Mouse (Mus musculus) ES-Bruce4 (cell line): Measurements from ENCODE around the gene Sh3rf1.

Experiments
- CTCF ChIP-seq: IDR thresholded peaks from one replicate; pipeline ENCODE4 v1.8.1; 2011; ENCODE audit warnings: low read depth, low read length
- EP300 ChIP-seq: IDR thresholded peaks from 2 replicates; pipeline ENCODE4 v1.6.1; 2011; ENCODE audit warnings: low read depth, low read length; ENCODE audit not compliant: insufficient read depth
- POLR2A ChIP-seq: IDR thresholded peaks from one replicate; pipeline ENCODE4 v1.8.1; 2011; ENCODE audit warnings: low read length; ENCODE audit not compliant: insufficient read depth

DNA sequence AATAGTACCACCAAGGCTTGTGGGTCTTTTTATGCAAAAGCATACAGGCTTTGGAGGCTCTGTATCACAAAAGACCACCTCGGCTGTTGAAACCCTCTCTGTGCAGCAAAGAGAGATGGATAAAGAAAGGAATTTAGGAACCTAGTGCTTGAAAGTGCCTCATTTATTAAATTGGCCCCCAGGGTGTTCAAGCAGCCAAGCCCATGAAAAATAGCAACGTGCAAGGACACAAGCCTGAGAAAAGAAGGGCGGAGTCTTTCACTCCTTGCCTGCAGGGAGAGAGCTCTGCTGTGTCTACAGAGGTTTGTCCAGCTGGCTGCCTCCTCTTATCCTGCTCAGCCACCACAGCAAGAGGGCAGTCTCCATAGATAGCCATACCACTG, 180.5 kb downstream of the Sh3rf1 start:
- TF ChIP-seq CTCF (no peak), POLR2A (no peak), EP300 (no peak)
